Mouse (Mus musculus) bone marrow, adult 2 months (tissue): Measurements from ENCODE around the gene Uaca.

Experiments used
- CTCF ChIP-seq: fragments of 200-500 bp; IDR thresholded peaks from 2 replicates; pipeline ENCODE4 v1.5.1; 2011; ENCODE audit warnings: low read length, control low read depth; ENCODE audit not compliant: control insufficient read depth, insufficient read depth
- POLR2A ChIP-seq: fragments of 200-500 bp; IDR thresholded peaks from 2 replicates; pipeline ENCODE4 v1.6.1; 2011; ENCODE audit warnings: low read depth, mild to moderate bottlenecking, control low read depth, low read length, borderline replicate concordance; ENCODE audit not compliant: control insufficient read depth

GRCm38 (mm10) chr9:60926301-60926700, 132.0 kb downstream of the Uaca start:
- TF ChIP-seq CTCF: no peak
- TF ChIP-seq POLR2A: no peak
